Mouse (Mus musculus): ENCODE results near the gene Lims1. TPM values are rescaled to one million over a fixed set of nuclear protein-coding genes. Genes with fewer than 3 reads are reported as not detected.
"Not testable (repeated sequence)": the region's sequence is repeated elsewhere in the genome, so short reads cannot be mapped to it uniquely, and the experiment has no call there.

The Lims1 gene
- polyA plus RNA-seq, 1 experiment from 2014 or later: 124 TPM

GRCm38 (mm10) chr10:58337091-58337490, 13.8 kb downstream of the Lims1 start:
- WGBS: 88% methylated on average over 4 of the region's 4 CpGs
- H3K4me1 ChIP-seq (ENCODE audit: control insufficient read depth, insufficient read depth, low read length): peaks cover 14% of the 10 kb centered on the region
- H3K9me3 ChIP-seq (ENCODE audit: control insufficient read depth, low read length); H3K36me3 ChIP-seq (ENCODE audit: control insufficient read depth, insufficient read depth, low read length); H3K4me2 ChIP-seq (ENCODE audit: low read depth, low read length); ATAC-seq; H3K27me3 ChIP-seq (replicated peaks; ENCODE audit: control insufficient read depth, insufficient read depth, low read length); H3K27ac ChIP-seq (ENCODE audit: low read length); H3K4me3 ChIP-seq (ENCODE audit: low read length); H3K9ac ChIP-seq (ENCODE audit: low read depth, low read length): not testable (repeated sequence)

- H3K27ac ChIP-seq (ENCODE audit: low read length): no peak overlapping the region; the same call in 1 of the 2 replicates
- H3K4me1 ChIP-seq (ENCODE audit: control insufficient read depth, insufficient read depth, low read length): peaks cover 23% of the 10 kb centered on the region
- H3K9me3 ChIP-seq (ENCODE audit: control insufficient read depth, low read length): no peaks in the 10 kb centered on the region
- H3K9ac ChIP-seq (ENCODE audit: low read depth, low read length): no peak overlapping the region
- no peak overlapping the region for H3K4me3 ChIP-seq (ENCODE audit: low read length)
- 41% methylated on average over 1 of the region's 1 CpGs for WGBS
- H3K36me3 ChIP-seq (ENCODE audit: control insufficient read depth, insufficient read depth, low read length): peaks cover 2% of the 10 kb centered on the region; the same call in 1 of the 2 replicates
- no peaks in the 10 kb centered on the region for H3K27me3 ChIP-seq (replicated peaks; ENCODE audit: control insufficient read depth, insufficient read depth, low read length)
- ATAC-seq: no peak
- no peak overlapping the region for H3K4me2 ChIP-seq (ENCODE audit: low read depth, low read length)
Observed at GRCm38 (mm10) chr10:58338590-58338989, 15.3 kb downstream of the Lims1 start.

GRCm38 (mm10) chr10:58341685-58342084, 18.4 kb downstream of the Lims1 start:
- Histone ChIP-seq H3K9ac (ENCODE audit: low read depth, low read length) (0 out of 2 replicates have a peak overlapping the region, but pooled peaks have one; percentile 19), H3K4me2 (ENCODE audit: low read depth, low read length) (no peak overlapping the region), H3K9me3 (ENCODE audit: control insufficient read depth, low read length) (no peaks in the 10 kb centered on the region), H3K27ac (ENCODE audit: low read length) (peak overlapping the region; percentile 75), H3K36me3 (ENCODE audit: control insufficient read depth, insufficient read depth, low read length) (peaks cover 2% of the 10 kb centered on the region; the same call in 1 of the 2 replicates), H3K27me3 (replicated peaks; ENCODE audit: control insufficient read depth, insufficient read depth, low read length) (no peaks in the 10 kb centered on the region), H3K4me3 (ENCODE audit: low read length) (no peak overlapping the region), H3K4me1 (ENCODE audit: control insufficient read depth, insufficient read depth, low read length) (peaks cover 23% of the 10 kb centered on the region)
- 37% methylated on average over 2 of the region's 2 CpGs for WGBS
- ATAC-seq: peak; percentile 83

GRCm38 (mm10) chr10:58342199-58342598, 18.9 kb downstream of the Lims1 start:
- no peaks in the 10 kb centered on the region for H3K27me3 ChIP-seq (replicated peaks; ENCODE audit: control insufficient read depth, insufficient read depth, low read length)
- H3K4me1 ChIP-seq (ENCODE audit: control insufficient read depth, insufficient read depth, low read length): peaks cover 23% of the 10 kb centered on the region
- H3K4me2 ChIP-seq (ENCODE audit: low read depth, low read length): no peak overlapping the region
- no peak overlapping the region for H3K4me3 ChIP-seq (ENCODE audit: low read length)
- 53% methylated on average over 2 of the region's 2 CpGs for WGBS
- no peaks in the 10 kb centered on the region for H3K9me3 ChIP-seq (ENCODE audit: control insufficient read depth, low read length)
- no peak for ATAC-seq
- H3K27ac ChIP-seq (ENCODE audit: low read length): peak overlapping the region; percentile 75
- H3K9ac ChIP-seq (ENCODE audit: low read depth, low read length): 0 out of 2 replicates have a peak overlapping the region, but pooled peaks have one; percentile 19
- peaks cover 2% of the 10 kb centered on the region; the same call in 1 of the 2 replicates for H3K36me3 ChIP-seq (ENCODE audit: control insufficient read depth, insufficient read depth, low read length)

GRCm38 (mm10) chr10:58343552-58343951, 20.3 kb downstream of the Lims1 start:
- Histone ChIP-seq H3K4me1 (ENCODE audit: control insufficient read depth, insufficient read depth, low read length) (peaks cover 18% of the 10 kb centered on the region), H3K36me3 (ENCODE audit: control insufficient read depth, insufficient read depth, low read length) (peaks cover 2% of the 10 kb centered on the region; the same call in 1 of the 2 replicates), H3K27me3 (replicated peaks; ENCODE audit: control insufficient read depth, insufficient read depth, low read length) (no peaks in the 10 kb centered on the region), H3K9me3 (ENCODE audit: control insufficient read depth, low read length) (no peaks in the 10 kb centered on the region), H3K9ac (ENCODE audit: low read depth, low read length) (no peak overlapping the region), H3K4me3 (ENCODE audit: low read length) (no peak overlapping the region), H3K27ac (ENCODE audit: low read length) (peak overlapping the region; percentile 45; the same call in 1 of the 2 replicates), H3K4me2 (ENCODE audit: low read depth, low read length) (no peak overlapping the region)
- 90% methylated on average over 3 of the region's 3 CpGs for WGBS
- no peak for ATAC-seq

GRCm38 (mm10) chr10:58350600-58350999, 27.3 kb downstream of the Lims1 start:
- H3K4me2 ChIP-seq (ENCODE audit: low read depth, low read length): no peak overlapping the region
- peak overlapping the region; percentile 41; the same call in 1 of the 2 replicates for H3K27ac ChIP-seq (ENCODE audit: low read length)
- peaks cover 9% of the 10 kb centered on the region for H3K4me1 ChIP-seq (ENCODE audit: control insufficient read depth, insufficient read depth, low read length)
- no peak for ATAC-seq
- H3K36me3 ChIP-seq (ENCODE audit: control insufficient read depth, insufficient read depth, low read length): no peaks in the 10 kb centered on the region
- H3K4me3 ChIP-seq (ENCODE audit: low read length): no peak overlapping the region
- H3K27me3 ChIP-seq (replicated peaks; ENCODE audit: control insufficient read depth, insufficient read depth, low read length): no peaks in the 10 kb centered on the region
- H3K9ac ChIP-seq (ENCODE audit: low read depth, low read length): no peak overlapping the region
- WGBS: 86% methylated on average over 3 of the region's 3 CpGs
- no peaks in the 10 kb centered on the region for H3K9me3 ChIP-seq (ENCODE audit: control insufficient read depth, low read length)

- H3K27me3 ChIP-seq (replicated peaks; ENCODE audit: control insufficient read depth, insufficient read depth, low read length): no peaks in the 10 kb centered on the region
- WGBS: 52% methylated on average over 2 of the region's 2 CpGs
- H3K4me1 ChIP-seq (ENCODE audit: control insufficient read depth, insufficient read depth, low read length): peaks cover 12% of the 10 kb centered on the region
- ATAC-seq: peak; percentile 69
- H3K4me3 ChIP-seq (ENCODE audit: low read length): no peak overlapping the region
- H3K4me2 ChIP-seq (ENCODE audit: low read depth, low read length): no peak overlapping the region
- no peak overlapping the region for H3K9ac ChIP-seq (ENCODE audit: low read depth, low read length)
- H3K27ac ChIP-seq (ENCODE audit: low read length): no peak overlapping the region; the same call in 1 of the 2 replicates
- H3K9me3 ChIP-seq (ENCODE audit: control insufficient read depth, low read length): no peaks in the 10 kb centered on the region
- no peaks in the 10 kb centered on the region for H3K36me3 ChIP-seq (ENCODE audit: control insufficient read depth, insufficient read depth, low read length)
Observed at GRCm38 (mm10) chr10:58351670-58352069, 28.4 kb downstream of the Lims1 start.

GRCm38 (mm10) chr10:58352364-58352763, 29.1 kb downstream of the Lims1 start:
- Histone ChIP-seq H3K27me3 (replicated peaks; ENCODE audit: control insufficient read depth, insufficient read depth, low read length) (no peaks in the 10 kb centered on the region), H3K27ac (ENCODE audit: low read length) (no peak overlapping the region), H3K36me3 (ENCODE audit: control insufficient read depth, insufficient read depth, low read length) (no peaks in the 10 kb centered on the region), H3K9ac (ENCODE audit: low read depth, low read length) (no peak overlapping the region), H3K4me3 (ENCODE audit: low read length) (no peak overlapping the region), H3K4me2 (ENCODE audit: low read depth, low read length) (no peak overlapping the region), H3K9me3 (ENCODE audit: control insufficient read depth, low read length) (no peaks in the 10 kb centered on the region), H3K4me1 (ENCODE audit: control insufficient read depth, insufficient read depth, low read length) (peaks cover 12% of the 10 kb centered on the region)
- WGBS: 87% methylated on average over 3 of the region's 3 CpGs
- no peak for ATAC-seq

- H3K27me3 ChIP-seq (replicated peaks; ENCODE audit: control insufficient read depth, insufficient read depth, low read length): no peaks in the 10 kb centered on the region
- H3K27ac ChIP-seq (ENCODE audit: low read length): peak overlapping the region; percentile 44; the same call in 1 of the 2 replicates
- no peaks in the 10 kb centered on the region for H3K36me3 ChIP-seq (ENCODE audit: control insufficient read depth, insufficient read depth, low read length)
- no peak overlapping the region for H3K9ac ChIP-seq (ENCODE audit: low read depth, low read length)
- WGBS: 41% methylated on average over 3 of the region's 3 CpGs
- peak; percentile 76 for ATAC-seq
- no peak overlapping the region for H3K4me2 ChIP-seq (ENCODE audit: low read depth, low read length)
- H3K4me3 ChIP-seq (ENCODE audit: low read length): no peak overlapping the region
- peaks cover 12% of the 10 kb centered on the region for H3K4me1 ChIP-seq (ENCODE audit: control insufficient read depth, insufficient read depth, low read length)
- H3K9me3 ChIP-seq (ENCODE audit: control insufficient read depth, low read length): no peaks in the 10 kb centered on the region
Observed at GRCm38 (mm10) chr10:58354561-58354960, 31.3 kb downstream of the Lims1 start.

GRCm38 (mm10) chr10:58356460-58356859, 33.2 kb downstream of the Lims1 start:
- no peak overlapping the region for H3K4me2 ChIP-seq (ENCODE audit: low read depth, low read length)
- WGBS: 94% methylated on average over 3 of the region's 3 CpGs
- ATAC-seq: no peak

More at GRCm38 (mm10) chr10:58356460-58356859, 33.2 kb downstream of the Lims1 start:
- H3K27ac ChIP-seq (ENCODE audit: low read length): 0 out of 2 replicates have a peak overlapping the region, but pooled peaks have one; percentile 13
- no peaks in the 10 kb centered on the region for H3K9me3 ChIP-seq (ENCODE audit: control insufficient read depth, low read length)
- peaks cover 7% of the 10 kb centered on the region; the same call in 1 of the 2 replicates for H3K4me1 ChIP-seq (ENCODE audit: control insufficient read depth, insufficient read depth, low read length)
- H3K36me3 ChIP-seq (ENCODE audit: control insufficient read depth, insufficient read depth, low read length): no peaks in the 10 kb centered on the region
- no peak overlapping the region for H3K9ac ChIP-seq (ENCODE audit: low read depth, low read length)
- no peaks in the 10 kb centered on the region for H3K27me3 ChIP-seq (replicated peaks; ENCODE audit: control insufficient read depth, insufficient read depth, low read length)
- no peak overlapping the region for H3K4me3 ChIP-seq (ENCODE audit: low read length)

All from intestine, embryonic 16.5 days (tissue).